Mouse (Mus musculus) right cerebral cortex, postnatal 36 days (tissue): ENCODE measurements around the gene Ppm1l.

Source experiments
- DNase-seq, 2 experiments: peaks; one replicate each; pipeline ENCODE4 v3.0.0; 2022; ENCODE audit warnings: low spot score in 2 of 2, mixed read lengths in 1 of 2

Gene Ppm1l

DNA sequence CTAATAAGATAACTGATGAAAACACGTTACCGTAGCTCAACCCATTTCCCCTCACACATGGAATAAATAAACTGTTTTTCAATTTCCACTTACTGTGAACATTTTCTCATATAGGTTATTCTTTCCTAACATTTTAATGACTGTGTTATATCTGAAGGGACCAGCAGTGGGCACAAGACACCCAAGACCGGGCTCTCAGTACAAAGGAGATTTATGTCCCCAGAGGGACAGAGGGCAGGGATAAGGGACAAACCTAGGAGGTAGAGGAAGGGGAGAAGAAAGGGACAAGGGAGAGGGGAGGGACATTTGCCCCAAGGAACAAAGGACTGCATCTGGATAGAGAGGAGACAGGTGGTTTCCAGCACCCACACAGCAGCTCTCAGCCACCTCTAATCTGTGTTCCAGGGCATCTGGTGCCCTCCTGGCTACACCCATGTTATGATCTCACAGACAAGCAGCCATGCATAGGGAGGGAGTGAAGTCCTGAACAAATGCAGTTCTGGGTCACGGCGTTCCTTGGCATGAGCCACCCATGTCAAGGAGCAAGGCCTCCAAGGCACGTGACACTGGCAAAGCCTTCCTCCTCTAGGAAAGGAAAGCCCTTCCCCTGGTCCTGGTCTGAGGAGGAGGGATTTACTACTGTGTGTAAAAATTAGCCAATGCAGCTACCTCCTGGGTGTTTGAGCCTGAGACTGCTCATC lies 174.5 kb downstream of the Ppm1l start:
- DNase-seq, result no peak

- no peak for DNase-seq
Measured at GRCm38 (mm10) chr3:69494233-69495010, 177.8 kb downstream of the Ppm1l start.

DNA sequence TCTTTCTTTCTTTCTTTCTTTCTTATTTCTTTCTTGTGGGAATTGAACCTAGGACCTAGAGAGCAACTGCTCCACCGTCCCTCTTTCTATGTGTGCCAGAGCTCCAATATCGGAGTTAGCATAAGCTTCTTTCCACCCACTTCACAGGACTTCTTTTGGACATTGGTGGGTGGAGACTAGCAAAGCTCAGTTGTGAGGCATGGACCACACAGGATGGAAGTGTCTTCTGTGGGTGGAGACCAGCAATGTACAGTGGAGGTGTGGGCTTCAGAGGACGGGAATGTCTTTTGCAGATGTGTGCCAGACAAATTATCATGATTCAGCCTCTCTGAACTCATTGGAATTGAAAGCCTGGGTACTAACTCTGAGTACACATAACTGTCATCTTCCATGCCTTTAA lies 180.5 kb downstream of the Ppm1l start:
- DNase-seq, result peak; percentile 24 to 68

DNA sequence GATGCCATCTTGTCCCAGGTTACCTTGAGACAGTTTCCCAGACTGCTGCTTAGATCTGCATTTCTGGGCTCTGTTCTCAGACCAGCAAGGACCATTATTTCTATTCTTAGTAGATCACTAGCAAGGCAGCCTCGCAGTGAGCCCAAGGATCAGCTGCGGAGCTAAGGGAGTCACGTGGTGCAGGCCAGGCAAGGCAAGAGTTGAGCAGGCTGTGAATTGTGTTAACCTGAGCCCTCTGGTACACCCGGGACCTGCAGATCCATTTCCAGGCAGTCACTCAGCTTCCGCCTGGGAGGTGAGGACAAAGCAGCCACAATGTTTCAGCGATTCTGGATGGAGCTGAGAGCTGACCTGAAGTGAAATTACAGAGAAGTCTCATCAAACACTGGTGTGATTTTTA lies 185.3 kb downstream of the Ppm1l start:
- DNase-seq, result no peak

DNA sequence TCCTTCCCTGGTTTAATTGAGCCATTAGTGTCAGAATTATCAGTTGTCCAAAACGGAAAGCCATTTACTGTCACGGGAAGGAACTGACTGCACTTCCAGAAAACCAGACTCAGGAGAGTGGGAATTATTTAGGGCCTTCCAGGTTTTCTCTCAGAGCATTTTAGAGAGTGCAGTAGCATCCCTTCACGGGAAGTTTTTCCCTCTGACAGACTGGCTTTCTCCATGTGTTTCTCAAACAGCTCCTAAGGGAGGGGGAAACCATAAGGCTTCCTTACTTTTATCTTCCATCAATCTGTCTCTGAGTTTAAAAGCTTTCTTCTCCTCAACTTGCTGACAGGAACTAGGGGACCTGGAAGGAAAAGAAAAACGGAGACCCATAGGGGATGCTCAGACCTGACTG lies 185.9 kb downstream of the Ppm1l start:
- no peak for DNase-seq

GRCm38 (mm10) chr3:69505090-69505489 lies 188.4 kb downstream of the Ppm1l start:
- no peak for DNase-seq

GRCm38 (mm10) chr3:69506352-69506751 lies 189.7 kb downstream of the Ppm1l start:
- DNase-seq, result no peak

- no peak for DNase-seq
Measured at GRCm38 (mm10) chr3:69509411-69509952, 192.8 kb downstream of the Ppm1l start.

DNA sequence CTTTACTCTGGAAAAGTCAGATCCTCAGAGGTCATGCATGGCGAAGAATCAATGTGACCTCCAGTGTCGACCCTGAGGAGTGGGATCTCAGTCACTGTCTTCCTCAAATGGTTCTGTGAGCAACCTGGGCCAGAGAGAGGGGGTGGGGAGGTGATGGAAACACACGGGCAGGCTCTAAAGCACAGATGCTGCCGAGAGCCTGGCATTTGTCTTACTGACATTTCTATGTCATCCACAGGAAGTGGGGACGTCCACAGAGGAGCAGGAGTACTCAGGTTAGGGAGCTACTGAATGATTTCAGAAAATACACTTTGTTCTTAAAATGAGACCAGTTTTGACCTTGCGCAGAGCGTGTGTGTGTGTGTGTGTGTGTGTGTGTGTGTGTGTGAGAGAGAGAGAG lies 195.2 kb downstream of the Ppm1l start:
- no peak for DNase-seq

DNA sequence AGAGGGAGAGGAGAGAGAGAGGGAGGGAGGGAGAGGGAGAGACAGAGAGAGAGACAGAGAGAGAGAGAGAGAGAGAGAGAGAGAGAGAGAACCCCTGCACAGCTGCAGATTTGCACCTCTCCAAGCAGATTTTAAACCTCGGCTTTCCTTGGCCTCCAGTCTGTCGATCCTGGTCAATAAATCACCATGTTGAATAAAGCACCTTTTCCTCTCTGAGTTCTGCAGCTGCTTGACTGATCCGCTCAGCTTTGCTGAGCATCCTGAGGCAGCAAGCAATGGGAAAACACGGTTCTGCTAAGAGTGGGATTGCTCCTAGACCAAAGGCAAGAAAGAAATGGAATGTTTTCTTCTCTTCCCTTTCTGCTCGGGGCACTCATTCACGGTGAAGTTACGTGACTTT lies 195.7 kb downstream of the Ppm1l start:
- DNase-seq, result no peak

DNA sequence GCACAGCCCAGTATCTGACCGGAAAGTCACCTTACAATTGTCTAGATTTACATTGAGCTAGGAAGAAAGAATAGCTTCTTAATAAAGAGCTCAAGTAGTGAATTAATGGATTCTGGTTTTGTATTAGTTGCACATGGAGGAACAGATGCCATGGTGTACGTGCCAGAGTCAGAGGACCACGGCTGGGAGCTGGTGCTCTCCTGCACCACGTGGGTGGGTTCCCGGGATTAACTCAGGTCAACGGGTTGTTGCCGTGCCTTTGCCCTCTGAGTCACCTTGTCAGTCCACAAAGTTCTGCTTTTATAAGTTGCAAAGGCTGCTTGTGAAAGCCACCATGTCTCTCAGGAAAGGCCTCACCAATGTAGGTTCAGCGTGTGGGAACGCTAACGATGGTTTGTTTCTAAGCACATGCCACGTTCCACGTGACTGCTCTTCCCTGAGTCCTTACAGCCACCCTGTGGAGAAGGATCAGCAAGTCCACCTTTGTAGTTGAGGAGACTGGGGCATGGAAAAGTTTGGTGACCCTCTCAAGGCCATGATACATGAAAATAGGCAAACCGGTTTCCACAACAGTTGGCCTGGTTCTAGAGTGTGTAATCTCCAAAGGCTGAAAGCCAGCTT lies 199.2 kb downstream of the Ppm1l start:
- no peak for DNase-seq

GRCm38 (mm10) chr3:69519188-69519587 lies 202.5 kb downstream of the Ppm1l start:
- no peak for DNase-seq

GRCm38 (mm10) chr3:69519789-69520558 lies 203.3 kb downstream of the Ppm1l start:
- no peak for DNase-seq

DNA sequence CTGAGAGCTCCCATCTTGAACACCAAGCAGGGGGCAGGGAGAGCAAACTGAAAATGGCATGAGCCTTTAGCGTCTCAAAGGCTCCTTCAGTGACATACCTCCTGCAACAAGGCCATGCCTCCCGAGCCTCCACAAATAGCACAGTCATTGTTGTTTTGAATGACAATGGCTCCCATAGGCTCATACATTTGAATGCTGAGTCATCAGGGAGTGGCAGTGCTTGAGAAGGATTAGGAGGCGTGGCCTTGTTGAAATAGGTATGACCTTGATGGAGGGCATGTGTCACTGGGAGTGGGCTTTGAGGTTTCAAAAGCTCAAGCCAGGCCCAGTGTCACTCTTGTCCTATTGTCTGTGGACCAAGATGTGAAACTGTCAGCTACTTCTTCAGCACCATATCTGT lies 205.6 kb downstream of the Ppm1l start:
- no peak for DNase-seq

DNA sequence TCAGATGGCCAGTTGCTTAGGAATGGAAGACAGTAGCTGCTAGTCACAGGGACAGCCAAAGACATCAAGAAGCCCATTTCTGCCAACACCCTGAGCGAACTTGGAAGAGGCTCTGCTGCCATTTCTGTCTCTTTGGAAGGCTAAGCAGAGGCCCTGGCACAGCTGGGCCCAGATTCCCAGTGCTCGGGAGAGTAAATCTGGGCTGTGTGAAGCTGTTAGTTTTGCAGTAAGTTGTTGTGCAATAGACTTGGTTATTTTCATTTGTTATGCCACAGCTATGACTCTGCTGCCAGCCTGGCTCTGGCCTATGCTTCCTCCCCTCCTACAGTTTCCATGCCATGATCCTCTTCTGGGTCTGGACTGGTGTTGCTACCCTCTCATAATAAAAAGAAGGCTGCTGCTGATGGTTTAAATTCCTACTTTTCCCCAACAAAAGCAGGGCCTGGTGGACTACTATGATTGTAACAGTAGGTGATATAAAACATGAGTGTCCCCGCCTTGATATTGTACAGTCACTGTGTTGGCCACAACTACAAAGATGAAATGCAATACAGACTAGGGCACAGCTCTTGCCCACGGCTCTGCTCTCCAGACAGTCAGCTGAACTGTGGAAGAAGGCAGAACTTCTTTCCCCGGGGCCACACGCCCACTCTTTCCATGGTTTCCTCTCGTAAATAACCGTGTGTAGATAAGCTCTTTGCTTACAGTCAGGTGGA lies 207.9 kb downstream of the Ppm1l start:
- no peak for DNase-seq

DNA sequence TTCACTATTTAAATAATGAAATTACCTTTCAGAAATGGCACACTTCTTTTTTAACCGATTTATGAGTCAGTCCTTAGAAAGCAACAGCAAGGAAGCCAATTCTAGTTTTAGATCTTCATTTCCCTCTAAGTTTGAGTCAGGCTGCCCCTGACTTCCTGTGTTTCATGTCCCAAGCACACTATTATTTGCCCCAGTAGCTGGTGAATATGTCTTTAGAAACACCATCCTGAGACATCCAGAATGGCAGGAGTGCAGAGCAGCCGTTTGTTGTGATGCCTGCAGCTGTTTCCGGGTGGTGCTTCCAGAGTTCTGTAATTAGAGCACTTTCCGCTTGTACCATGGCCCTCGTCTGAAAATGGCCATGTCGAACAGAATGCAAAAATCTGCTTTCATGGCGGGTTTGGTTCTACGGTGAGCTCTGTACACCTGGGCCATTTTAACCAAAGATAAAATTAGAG lies 208.4 kb downstream of the Ppm1l start:
- no peak for DNase-seq

DNA sequence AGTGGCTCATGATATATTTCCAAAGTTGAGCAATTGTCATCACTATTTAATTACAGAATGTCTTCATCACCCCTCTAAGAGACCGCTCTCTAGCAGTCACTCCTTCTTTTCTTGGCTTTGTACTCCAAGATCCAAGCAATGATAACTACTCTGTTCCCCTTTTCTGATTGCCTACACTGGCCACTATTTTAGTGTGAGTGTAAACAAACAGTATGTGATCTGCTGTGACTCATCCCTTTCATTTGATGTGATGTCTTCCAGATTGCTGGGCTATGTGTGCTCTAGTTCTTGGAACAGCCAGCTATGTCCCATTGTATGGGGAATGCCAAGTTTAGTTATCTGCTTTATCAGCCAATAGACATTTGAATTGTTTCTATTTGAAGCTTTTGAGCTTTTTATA lies 210.7 kb downstream of the Ppm1l start:
- no peak for DNase-seq

DNA sequence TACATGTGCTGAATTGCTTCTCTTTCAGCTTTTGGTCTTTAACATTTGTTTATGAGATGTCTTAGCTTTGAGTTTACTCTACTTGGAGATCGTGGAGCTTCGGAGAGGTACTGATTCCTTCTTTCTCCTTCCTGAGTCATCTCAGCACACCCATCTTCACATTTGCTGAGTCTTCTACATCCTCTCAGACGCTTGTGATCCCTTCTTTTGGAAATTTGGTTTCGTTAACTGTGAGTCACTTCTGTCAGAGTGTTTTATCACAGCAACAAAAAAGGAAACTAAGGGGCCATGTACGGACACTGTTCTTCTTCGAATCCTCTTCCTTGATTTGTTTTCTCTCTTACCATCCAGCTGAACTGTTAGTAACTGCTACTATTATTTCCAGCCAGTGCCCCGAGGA lies 212.9 kb downstream of the Ppm1l start:
- DNase-seq, result no peak

DNA sequence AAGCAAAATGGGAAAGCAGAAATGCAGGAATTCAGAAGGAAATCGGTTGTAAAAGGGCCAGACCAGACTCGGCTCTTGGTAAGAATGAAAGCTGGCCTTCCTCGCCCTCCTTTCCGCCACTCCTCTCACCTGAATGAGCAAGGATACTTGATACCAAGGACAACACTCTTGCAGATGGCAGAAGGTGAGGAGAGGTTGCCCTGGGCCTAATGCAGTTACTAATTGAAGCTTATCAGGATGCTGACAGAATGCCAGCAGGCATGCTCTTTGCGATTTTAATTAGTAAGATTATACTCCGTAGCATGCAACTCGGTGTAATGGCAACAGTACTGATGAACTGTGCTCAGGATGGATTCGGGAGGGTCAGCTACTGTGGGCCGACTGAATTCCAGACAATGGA lies 214.8 kb downstream of the Ppm1l start:
- DNase-seq, result no peak

DNA sequence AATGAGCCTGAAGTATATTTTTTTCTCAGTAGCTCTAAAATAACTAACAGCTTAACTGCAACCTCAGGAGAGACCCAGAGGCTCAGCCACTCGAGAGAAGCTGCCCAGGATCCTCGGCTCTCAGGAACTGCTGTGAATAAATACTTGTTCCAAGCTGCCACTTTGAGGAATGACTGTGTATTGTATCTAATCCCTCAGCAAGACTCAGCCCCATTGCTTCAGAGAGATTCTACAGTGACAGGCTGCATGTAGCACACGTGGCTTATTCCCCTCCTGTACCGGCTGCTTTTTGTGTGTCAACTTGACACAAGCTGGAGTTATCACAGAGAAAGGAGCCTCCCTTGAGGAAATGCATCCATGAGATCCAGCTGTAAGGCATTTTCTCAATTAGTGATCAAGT lies 216.0 kb downstream of the Ppm1l start:
- no peak for DNase-seq

DNA sequence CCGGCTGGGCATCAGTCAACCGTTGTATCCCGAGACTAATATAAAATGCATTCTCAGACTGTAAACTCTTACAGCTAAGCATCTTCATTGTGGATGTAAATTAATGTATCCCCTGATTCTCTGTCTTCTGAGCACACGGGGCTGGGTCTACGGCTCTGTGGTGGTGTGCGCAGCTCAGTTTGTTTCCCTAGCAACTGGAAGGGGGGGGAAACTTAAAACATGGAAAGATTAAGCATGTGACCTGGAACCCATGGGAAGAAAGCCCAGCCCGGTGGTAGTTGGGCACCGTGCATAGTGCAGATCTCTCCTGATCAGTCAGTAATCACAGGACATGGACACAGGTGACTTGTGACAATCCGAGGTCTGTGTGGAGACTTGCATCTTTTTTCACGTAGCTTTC lies 218.8 kb downstream of the Ppm1l start:
- no peak for DNase-seq
